Mouse (Mus musculus) hindbrain, embryonic 16.5 days (tissue): ENCODE measurements around the gene Oscp1. TPM values are rescaled to one million over a fixed set of nuclear protein-coding genes. Genes with fewer than 3 reads are reported as not detected.
A peak's percentile ranks its signal among the peaks of the same experiment; 100 is the strongest.

ENCODE experiments used
- ATAC-seq: fragments of 200-750 bp; cut with Nextera tagmentation; 2 replicates; pipeline ENCODE4 v1.8.0; 2017; ENCODE audit warnings: moderate TSS enrichment, moderate library complexity
- H3K27ac ChIP-seq: fragments of 300-500 bp; sonication (generic); 2 replicates; pipeline ENCODE4 v1.5.1; 2014; ENCODE audit warnings: low read depth, mild to moderate bottlenecking, control low read depth, low read length, moderate library complexity
- H3K27me3 ChIP-seq: fragments of 300-500 bp; sonication (generic); replicated peaks from 2 replicates; pipeline ENCODE4 v1.6.1; 2014; ENCODE audit warnings: low read length; ENCODE audit not compliant: control insufficient read depth, insufficient read depth
- H3K36me3 ChIP-seq: fragments of 300-500 bp; sonication (generic); 2 replicates; pipeline ENCODE4 v1.6.1; 2014; ENCODE audit warnings: mild to moderate bottlenecking, low read length, moderate library complexity, mixed read lengths; ENCODE audit not compliant: control insufficient read depth, insufficient read depth
- H3K4me1 ChIP-seq: fragments of 300-500 bp; sonication (generic); 2 replicates; pipeline ENCODE4 v1.6.1; 2014; ENCODE audit warnings: low read depth, low read length; ENCODE audit not compliant: control insufficient read depth, insufficient read depth
- H3K4me2 ChIP-seq: fragments of 300-500 bp; sonication (generic); 2 replicates; pipeline ENCODE4 v1.6.1; 2014; ENCODE audit warnings: mild to moderate bottlenecking, low read length, control low read depth, moderate library complexity
- H3K4me3 ChIP-seq: fragments of 300-500 bp; sonication (generic); 2 replicates; pipeline ENCODE4 v1.5.1; 2014; ENCODE audit warnings: mild to moderate bottlenecking, low read length, control low read depth, moderate library complexity
- H3K9ac ChIP-seq: fragments of 300-500 bp; sonication (generic); 2 replicates; pipeline ENCODE4 v1.6.1; 2014; ENCODE audit warnings: low read depth, mild to moderate bottlenecking, control low read depth, low read length, moderate library complexity
- H3K9me3 ChIP-seq: fragments of 300-500 bp; sonication (generic); 2 replicates; pipeline ENCODE4 v1.6.1; 2014; ENCODE audit warnings: mild to moderate bottlenecking, low read length, moderate library complexity; ENCODE audit not compliant: control insufficient read depth
- WGBS: fragments of 180-500 bp; shearing (Covaris S2); extraction: QIAGEN DNeasy Blood & Tissue Kit; methylation state at CpG from one replicate; pipeline ENCODE4 v1.1.7; 2014; 5-methylcytosine and 5-hydroxymethylcytosine counted together
- polyA plus RNA-seq: library from polyadenylated mRNA; unstranded; fragments of >200 nt; fragmentation: Nextera tagmentation; extraction: Ambion mirVana; gene quantifications from 2 replicates; pipeline ENCODE4 v1.2.1, GENCODE M21; 2015

Gene Oscp1
- polyA plus RNA-seq, 1 experiment from 2014 or later = 42.9 TPM

- 57% methylated on average over 10 of the region's 10 CpGs for WGBS
- Histone ChIP-seq H3K4me3 (no peak overlapping the region), H3K9me3 (no peaks in the 10 kb centered on the region), H3K36me3 (peaks cover 25% of the 10 kb centered on the region), H3K4me2 (no peak overlapping the region), H3K9ac (no peak overlapping the region), H3K4me1 (peaks cover 18% of the 10 kb centered on the region), H3K27ac (peak overlapping the region; percentile 55; the same call in 1 of the 2 replicates), H3K27me3 (no peaks in the 10 kb centered on the region)
- ATAC-seq = peak; percentile 82
These were observed 73.1 kb downstream of the Oscp1 start for GRCm38 (mm10) chr4:126131290-126132121.

- Histone ChIP-seq H3K4me2 (no peak overlapping the region), H3K9me3 (no peaks in the 10 kb centered on the region), H3K4me1 (peaks cover 18% of the 10 kb centered on the region), H3K27ac (peak overlapping the region; percentile 55), H3K27me3 (no peaks in the 10 kb centered on the region), H3K9ac (no peak overlapping the region), H3K4me3 (no peak overlapping the region), H3K36me3 (peaks cover 29% of the 10 kb centered on the region)
- ATAC-seq = no peak
- WGBS = 70% methylated on average over 6 of the region's 6 CpGs
These were observed 74.4 kb downstream of the Oscp1 start for GRCm38 (mm10) chr4:126132636-126133264.

GRCm38 (mm10) chr4:126134236-126134635 is 75.9 kb downstream of the Oscp1 start:
- Histone ChIP-seq H3K27me3 (no peaks in the 10 kb centered on the region), H3K4me1 (peaks cover 18% of the 10 kb centered on the region), H3K36me3 (peaks cover 31% of the 10 kb centered on the region), H3K9ac (no peak overlapping the region), H3K4me2 (no peak overlapping the region), H3K9me3 (no peaks in the 10 kb centered on the region), H3K27ac (no peak overlapping the region), H3K4me3 (no peak overlapping the region)
- no peak for ATAC-seq
- 93% methylated on average over 4 of the region's 4 CpGs for WGBS

GRCm38 (mm10) chr4:126134639-126135038 is 76.3 kb downstream of the Oscp1 start:
- 81% methylated on average over 4 of the region's 4 CpGs for WGBS
- ATAC-seq = no peak
- Histone ChIP-seq H3K9me3 (no peaks in the 10 kb centered on the region), H3K27ac (no peak overlapping the region), H3K4me1 (peaks cover 18% of the 10 kb centered on the region), H3K9ac (no peak overlapping the region), H3K36me3 (peaks cover 30% of the 10 kb centered on the region), H3K27me3 (no peaks in the 10 kb centered on the region), H3K4me3 (no peak overlapping the region), H3K4me2 (no peak overlapping the region)

GRCm38 (mm10) chr4:126137773-126138172 is 79.4 kb downstream of the Oscp1 start:
- Histone ChIP-seq H3K27ac (no peak overlapping the region), H3K36me3 (peaks cover 32% of the 10 kb centered on the region), H3K9me3 (no peaks in the 10 kb centered on the region), H3K9ac (no peak overlapping the region), H3K4me1 (peaks cover 2% of the 10 kb centered on the region; the same call in 1 of the 2 replicates), H3K4me3 (no peak overlapping the region), H3K27me3 (no peaks in the 10 kb centered on the region), H3K4me2 (no peak overlapping the region)
- ATAC-seq = no peak
- 80% methylated on average over 4 of the region's 4 CpGs for WGBS

GRCm38 (mm10) chr4:126141021-126141420 is 82.7 kb downstream of the Oscp1 start:
- Histone ChIP-seq H3K36me3 (peaks cover 28% of the 10 kb centered on the region), H3K4me3 (no peak overlapping the region), H3K27me3 (no peaks in the 10 kb centered on the region), H3K4me1 (no peaks in the 10 kb centered on the region), H3K4me2 (no peak overlapping the region), H3K27ac (no peak overlapping the region), H3K9ac (no peak overlapping the region), H3K9me3 (no peaks in the 10 kb centered on the region)
- 82% methylated on average over 5 of the region's 5 CpGs for WGBS
- ATAC-seq = no peak

Other genes with a start within 250 kb of the Oscp1 start
- gene Csf3r, start 34.0 kb upstream of the Oscp1 start, polyA plus RNA-seq = 0.57 and 0.68 TPM in 2 replicates
- 134 and 138 TPM in 2 replicates for gene Mrps15, start 11.6 kb upstream of the Oscp1 start, polyA plus RNA-seq
- gene Lsm10, start 38.1 kb downstream of the Oscp1 start, polyA plus RNA-seq = 51.3 and 55.8 TPM in 2 replicates
- 29.5 and 34.3 TPM in 2 replicates for gene Stk40, start 45.4 kb downstream of the Oscp1 start, polyA plus RNA-seq
- 11.8 and 13.7 TPM in 2 replicates for gene Eva1b, start 89.2 kb downstream of the Oscp1 start, polyA plus RNA-seq
- gene Sh3d21, start 104.9 kb downstream of the Oscp1 start, polyA plus RNA-seq = 1.3 and 1.5 TPM in 2 replicates
- 107 and 120 TPM in 2 replicates for gene Thrap3, start 144.2 kb downstream of the Oscp1 start, polyA plus RNA-seq
- 59.8 and 71.7 TPM in 2 replicates for gene Map7d1, start 197.8 kb downstream of the Oscp1 start, polyA plus RNA-seq
- gene Trappc3, start 203.8 kb downstream of the Oscp1 start, polyA plus RNA-seq = 179 and 199 TPM in 2 replicates
- gene Col8a2, start 228.2 kb downstream of the Oscp1 start, polyA plus RNA-seq = 5.8 and 6.8 TPM in 2 replicates